Mouse (Mus musculus): ENCODE data around the gene Scrn1. TPM values are rescaled to one million over a fixed set of nuclear protein-coding genes. Genes with fewer than 3 reads are reported as not detected.
A peak's percentile ranks its signal among the peaks of the same experiment; 100 is the strongest.

Gene Scrn1
- polyA plus RNA-seq, 1 experiment, result 25.5 TPM

- H3K36me3 ChIP-seq (ENCODE audit: control insufficient read depth, insufficient read depth), result no peaks in the 10 kb centered on the region
- no peak overlapping the region for H3K4me2 ChIP-seq (ENCODE audit: low read depth)
- H3K27me3 ChIP-seq (ENCODE audit: control insufficient read depth, insufficient read depth, insufficient read length), result peaks cover 27% of the 10 kb centered on the region
- TF ChIP-seq SRF (IDR thresholded peaks at IDR 0.05; ENCODE audit: control insufficient read depth, insufficient read length, low read depth), result no peak
- TF ChIP-seq POLR2A (IDR thresholded peaks at IDR 0.05; ENCODE audit: insufficient read length, low read depth), result no peak
- TF ChIP-seq E2F4 (IDR thresholded peaks at IDR 0.05; ENCODE audit: insufficient read depth), result no peak
- no peak for TF ChIP-seq CEBPB (IDR thresholded peaks at IDR 0.05; ENCODE audit: insufficient read depth, poor library complexity, severe bottlenecking)
- TF ChIP-seq TCF12 (IDR thresholded peaks at IDR 0.05; ENCODE audit: insufficient read depth, poor library complexity, severe bottlenecking), result no peak
- no peak for TF ChIP-seq TCF3 (IDR thresholded peaks at IDR 0.05; ENCODE audit: insufficient read length, low read depth)
- TF ChIP-seq MYOD1 (IDR thresholded peaks at IDR 0.05; ENCODE audit: control insufficient read depth in 1 of 3, insufficient read length in 2 of 3, low read depth in 2 of 3), result no peak
- no peak for TF ChIP-seq MAX (IDR thresholded peaks at IDR 0.05; ENCODE audit: low read depth)
- TF ChIP-seq POLR2AphosphoS2 (IDR thresholded peaks at IDR 0.05; ENCODE audit: insufficient read length, low read depth), result no peak
- no peak for TF ChIP-seq MYOG (IDR thresholded peaks at IDR 0.05; ENCODE audit: control insufficient read depth in 1 of 3, insufficient read depth in 1 of 3, insufficient read length in 2 of 3, low read depth in 2 of 3)
- no peak for TF ChIP-seq REST (IDR thresholded peaks at IDR 0.05; ENCODE audit: insufficient read depth, insufficient read length)
- no peak for TF ChIP-seq USF1 (IDR thresholded peaks at IDR 0.05; ENCODE audit: low read depth)
- H3K4me3 ChIP-seq, result no peak overlapping the region
- H3K79me2 ChIP-seq (ENCODE audit: control insufficient read depth, insufficient read depth), result no peaks in the 10 kb centered on the region
- no peak overlapping the region for H3ac ChIP-seq (ENCODE audit: control insufficient read depth, insufficient read length)
Measured at GRCm38 (mm10) chr6:54485973-54486569, 80.2 kb downstream of the Scrn1 start.

GRCm38 (mm10) chr6:54485435-54485901, 80.8 kb downstream of the Scrn1 start:
- Histone ChIP-seq H3ac (ENCODE audit: control insufficient read depth, insufficient read length) (no peak overlapping the region), H3K79me2 (ENCODE audit: control insufficient read depth, insufficient read depth) (no peaks in the 10 kb centered on the region), H3K4me2 (ENCODE audit: low read depth) (no peak overlapping the region), H3K4me3 (no peak overlapping the region), H3K27me3 (ENCODE audit: control insufficient read depth, insufficient read depth, insufficient read length) (peaks cover 27% of the 10 kb centered on the region), H3K36me3 (ENCODE audit: control insufficient read depth, insufficient read depth) (no peaks in the 10 kb centered on the region)
- TF ChIP-seq CEBPB (IDR thresholded peaks at IDR 0.05; ENCODE audit: insufficient read depth, poor library complexity, severe bottlenecking), result no peak
- TF ChIP-seq REST (IDR thresholded peaks at IDR 0.05; ENCODE audit: insufficient read depth, insufficient read length), result no peak
- no peak for TF ChIP-seq MYOD1 (IDR thresholded peaks at IDR 0.05; ENCODE audit: control insufficient read depth in 1 of 3, insufficient read length in 2 of 3, low read depth in 2 of 3)
- TF ChIP-seq USF1 (IDR thresholded peaks at IDR 0.05; ENCODE audit: low read depth), result no peak
- no peak for TF ChIP-seq SRF (IDR thresholded peaks at IDR 0.05; ENCODE audit: control insufficient read depth, insufficient read length, low read depth)
- no peak for TF ChIP-seq MYOG (IDR thresholded peaks at IDR 0.05; ENCODE audit: control insufficient read depth in 1 of 3, insufficient read depth in 1 of 3, insufficient read length in 2 of 3, low read depth in 2 of 3)
- no peak for TF ChIP-seq TCF3 (IDR thresholded peaks at IDR 0.05; ENCODE audit: insufficient read length, low read depth)
- no peak for TF ChIP-seq POLR2A (IDR thresholded peaks at IDR 0.05; ENCODE audit: insufficient read length, low read depth)
- no peak for TF ChIP-seq E2F4 (IDR thresholded peaks at IDR 0.05; ENCODE audit: insufficient read depth)
- TF ChIP-seq POLR2AphosphoS2 (IDR thresholded peaks at IDR 0.05; ENCODE audit: insufficient read length, low read depth), result no peak
- TF ChIP-seq TCF12 (IDR thresholded peaks at IDR 0.05; ENCODE audit: insufficient read depth, poor library complexity, severe bottlenecking), result no peak
- TF ChIP-seq MAX (IDR thresholded peaks at IDR 0.05; ENCODE audit: low read depth), result no peak

GRCm38 (mm10) chr6:54485000-54485399, 81.3 kb downstream of the Scrn1 start:
- H3K36me3 ChIP-seq (ENCODE audit: control insufficient read depth, insufficient read depth), result no peaks in the 10 kb centered on the region
- peaks cover 27% of the 10 kb centered on the region for H3K27me3 ChIP-seq (ENCODE audit: control insufficient read depth, insufficient read depth, insufficient read length)
- H3K4me2 ChIP-seq (ENCODE audit: low read depth), result no peak overlapping the region
- TF ChIP-seq TCF12 (IDR thresholded peaks at IDR 0.05; ENCODE audit: insufficient read depth, poor library complexity, severe bottlenecking) (no peak), MAX (IDR thresholded peaks at IDR 0.05; ENCODE audit: low read depth) (no peak), CEBPB (IDR thresholded peaks at IDR 0.05; ENCODE audit: insufficient read depth, poor library complexity, severe bottlenecking) (no peak), SRF (IDR thresholded peaks at IDR 0.05; ENCODE audit: control insufficient read depth, insufficient read length, low read depth) (no peak), POLR2A (IDR thresholded peaks at IDR 0.05; ENCODE audit: insufficient read length, low read depth) (no peak), POLR2AphosphoS2 (IDR thresholded peaks at IDR 0.05; ENCODE audit: insufficient read length, low read depth) (no peak), E2F4 (IDR thresholded peaks at IDR 0.05; ENCODE audit: insufficient read depth) (no peak), TCF3 (IDR thresholded peaks at IDR 0.05; ENCODE audit: insufficient read length, low read depth) (no peak), MYOG (IDR thresholded peaks at IDR 0.05; ENCODE audit: control insufficient read depth in 1 of 3, insufficient read depth in 1 of 3, insufficient read length in 2 of 3, low read depth in 2 of 3) (no peak), USF1 (IDR thresholded peaks at IDR 0.05; ENCODE audit: low read depth) (no peak), REST (IDR thresholded peaks at IDR 0.05; ENCODE audit: insufficient read depth, insufficient read length) (no peak), MYOD1 (IDR thresholded peaks at IDR 0.05; ENCODE audit: control insufficient read depth in 1 of 3, insufficient read length in 2 of 3, low read depth in 2 of 3) (no peak)
- no peak overlapping the region for H3K4me3 ChIP-seq
- no peaks in the 10 kb centered on the region for H3K79me2 ChIP-seq (ENCODE audit: control insufficient read depth, insufficient read depth)
- no peak overlapping the region for H3ac ChIP-seq (ENCODE audit: control insufficient read depth, insufficient read length)

GRCm38 (mm10) chr6:54481390-54482112, 84.7 kb downstream of the Scrn1 start:
- Histone ChIP-seq H3K4me3 (no peak overlapping the region), H3K36me3 (ENCODE audit: control insufficient read depth, insufficient read depth) (no peaks in the 10 kb centered on the region), H3ac (ENCODE audit: control insufficient read depth, insufficient read length) (no peak overlapping the region), H3K27me3 (ENCODE audit: control insufficient read depth, insufficient read depth, insufficient read length) (peaks cover 33% of the 10 kb centered on the region), H3K79me2 (ENCODE audit: control insufficient read depth, insufficient read depth) (no peaks in the 10 kb centered on the region), H3K4me2 (ENCODE audit: low read depth) (no peak overlapping the region)
- TF ChIP-seq MYOG (IDR thresholded peaks at IDR 0.05; ENCODE audit: control insufficient read depth in 1 of 3, insufficient read depth in 1 of 3, insufficient read length in 2 of 3, low read depth in 2 of 3) (peak in 1 of 3 experiments; percentile 7), REST (IDR thresholded peaks at IDR 0.05; ENCODE audit: insufficient read depth, insufficient read length) (no peak)
